Mouse (Mus musculus) heart, embryonic 10.5 days (tissue): ENCODE measurements around the gene Zfp185. TPM values are rescaled to one million over a fixed set of nuclear protein-coding genes. Genes with fewer than 3 reads are reported as not detected.
"Not testable (repeated sequence)": the region's sequence is repeated elsewhere in the genome, so short reads cannot be mapped to it uniquely, and the experiment has no call there.

Experiments
- DNase-seq: peaks from one replicate; pipeline ENCODE4 v3.0.0-alpha.2; 2017; ENCODE audit warnings: low spot score
- H3K27ac ChIP-seq: fragments of 300-500 bp; sonication (generic); 2 replicates; pipeline ENCODE4 v1.5.1; 2016; ENCODE audit warnings: mild to moderate bottlenecking
- H3K27me3 ChIP-seq: fragments of 300-500 bp; sonication (generic); 2 replicates; pipeline ENCODE4 v1.6.1; 2016; ENCODE audit warnings: mild to moderate bottlenecking; ENCODE audit not compliant: poor library complexity, insufficient read depth, severe bottlenecking
- H3K36me3 ChIP-seq: fragments of 300-500 bp; sonication (generic); 2 replicates; pipeline ENCODE4 v1.6.1; 2016; ENCODE audit warnings: mild to moderate bottlenecking, moderate library complexity
- H3K4me1 ChIP-seq: fragments of 300-500 bp; sonication (generic); 2 replicates; pipeline ENCODE4 v1.6.1; 2016; ENCODE audit warnings: mild to moderate bottlenecking
- H3K4me3 ChIP-seq: fragments of 300-500 bp; sonication (generic); 2 replicates; pipeline ENCODE4 v1.5.1; 2016; ENCODE audit warnings: mild to moderate bottlenecking, moderate library complexity
- H3K9me3 ChIP-seq: fragments of 300-500 bp; sonication (generic); 2 replicates; pipeline ENCODE4 v1.6.1; 2016; ENCODE audit warnings: mild to moderate bottlenecking, moderate library complexity
- WGBS: fragments of 180-500 bp; shearing (Covaris S2); methylation state at CpG from one replicate; pipeline ENCODE4 v1.1.7; 2016; 5-methylcytosine and 5-hydroxymethylcytosine counted together
- microRNA counts: library from miRNA; unstranded; fragments of <30 nt; microRNA quantifications from one replicate; lab custom pipeline; 2017
- microRNA-seq: library from miRNA; unstranded; fragments of <30 nt; microRNA quantifications from one replicate; pipeline ENCODE4, GENCODE M21; 2017
- polyA plus RNA-seq: library from polyadenylated mRNA; unstranded; fragments of >200 nt; fragmentation: Nextera tagmentation; extraction: Ambion mirVana; gene quantifications from 2 replicates; pipeline ENCODE4 v1.2.1, GENCODE M21; 2016

The Zfp185 gene
- polyA plus RNA-seq, 1 experiment from 2014 or later: 7.2 TPM

- DNase-seq, H3K4me3 ChIP-seq, H3K36me3 ChIP-seq, H3K4me1 ChIP-seq, H3K27ac ChIP-seq, H3K9me3 ChIP-seq: not testable (repeated sequence)
- WGBS: 72% methylated on average over 2 of the region's 5 CpGs
- H3K27me3 ChIP-seq: peaks cover 32% of the 10 kb centered on the region
Observed at GRCm38 (mm10) chrX:73066765-73067312, 79.7 kb downstream of the Zfp185 start.

MicroRNAs within 50 kb of the gene (microRNA counts, 519-probe panel; counts per million panel counts)
- microRNA mmu-miR-2137 (lab: Ali Mortazavi, UCI): not detected

Small RNA genes lying within 50 kb of the gene (microRNA-seq; reads per million reads assigned to microRNA genes)
- 1.0 reads per million for gene Mir2137

Other genes with a start within 250 kb of the Zfp185 start
- 0.05 TPM in 1 of 2 replicates, not detected in the other for gene Gabrq, start 162.2 kb upstream of the Zfp185 start, polyA plus RNA-seq
- 54.8 and 60.5 TPM in 2 replicates for gene Cetn2, start 68.9 kb upstream of the Zfp185 start, polyA plus RNA-seq
- 21.4 and 23.0 TPM in 2 replicates for gene Nsdhl, start 68.8 kb upstream of the Zfp185 start, polyA plus RNA-seq
- gene Pnma5, start 49.8 kb downstream of the Zfp185 start, polyA plus RNA-seq: 0.07 and 0.11 TPM in 2 replicates
- 0.08 TPM in 1 of 2 replicates, not detected in the other for gene Pnma3, start 77.4 kb downstream of the Zfp185 start, polyA plus RNA-seq
- 0.84 and 1.2 TPM in 2 replicates for gene Xlr4a, start 95.1 kb downstream of the Zfp185 start, polyA plus RNA-seq
- gene Xlr3a, start 109.8 kb downstream of the Zfp185 start, polyA plus RNA-seq: 1.8 and 2.4 TPM in 2 replicates
- gene Gm14685, start 129.7 kb downstream of the Zfp185 start, polyA plus RNA-seq: 0.10 and 0.23 TPM in 2 replicates
- gene Xlr5b, start 161.5 kb downstream of the Zfp185 start, polyA plus RNA-seq: not detected in 2 replicates
- gene DXBay18, start 162.1 kb downstream of the Zfp185 start, polyA plus RNA-seq: 0.13 TPM in 1 of 2 replicates, not detected in the other
- not detected in 2 replicates for gene Spin2d, start 189.7 kb downstream of the Zfp185 start, polyA plus RNA-seq
- gene Xlr3b, start 204.9 kb downstream of the Zfp185 start, polyA plus RNA-seq: 6.0 and 9.8 TPM in 2 replicates
- 0.74 and 0.83 TPM in 2 replicates for gene Xlr4b, start 227.0 kb downstream of the Zfp185 start, polyA plus RNA-seq
- gene F8a, start 241.0 kb downstream of the Zfp185 start, polyA plus RNA-seq: 7.6 and 8.1 TPM in 2 replicates